Mouse (Mus musculus): ENCODE measurements at regions not wholly inside any gene's neighbourhood (a gene's known extent, or its start where the extent isn't known, plus 50 kb on each side); places are given as distances from the start of the nearest gene placed in this dataset.
A peak's percentile ranks its signal among the peaks of the same experiment; 100 is the strongest.

DNA sequence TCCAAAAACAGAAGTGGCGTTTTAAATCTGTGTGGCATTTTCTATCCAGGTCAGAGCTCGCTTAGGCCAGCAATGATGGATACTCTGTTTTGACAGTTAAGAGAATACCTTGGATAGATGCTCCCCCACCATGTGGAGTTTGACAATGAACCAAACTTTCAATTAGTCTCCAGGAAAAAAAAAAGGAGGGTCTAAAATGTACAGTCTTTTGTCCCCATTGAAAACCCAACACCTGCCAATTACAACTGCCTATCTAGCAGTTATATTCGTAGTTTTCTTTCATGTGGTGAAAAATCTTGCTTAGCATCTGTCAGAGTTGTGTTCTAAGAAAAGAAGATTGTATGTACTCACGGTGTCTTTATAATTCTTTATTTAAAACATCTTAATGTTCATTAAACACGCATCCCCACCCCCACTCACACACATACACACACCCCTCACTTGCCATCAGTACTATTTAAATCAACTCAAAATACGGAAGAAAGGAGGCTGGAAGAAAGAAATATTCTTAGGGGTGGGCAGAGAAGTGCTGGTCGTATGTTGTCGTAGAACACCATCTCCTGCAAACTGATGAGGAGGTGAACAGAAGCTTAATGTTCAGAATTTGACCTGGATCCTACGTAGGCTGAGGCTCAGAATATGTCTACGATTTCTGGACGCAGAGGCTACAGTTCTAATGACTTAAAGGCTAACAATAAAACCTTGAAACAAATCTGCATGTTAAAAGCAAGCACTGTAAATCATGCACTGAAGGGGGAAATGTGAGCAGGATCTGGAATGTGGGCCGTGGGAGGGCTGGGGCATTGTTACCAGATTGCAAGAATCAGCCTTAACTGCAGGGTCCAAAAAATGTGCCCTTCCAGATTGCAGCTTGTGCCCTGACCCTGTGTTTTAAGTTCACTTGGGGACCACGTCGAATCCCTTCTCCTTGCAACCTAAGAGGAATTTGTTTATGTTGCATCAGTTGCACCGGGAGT is 147.2 kb upstream of the Hhip start:
- H3K4me3 ChIP-seq (ENCODE audit: insufficient read depth, low read length), result no peak overlapping the region
- H3K4me1 ChIP-seq (ENCODE audit: control insufficient read depth, insufficient read depth, low read length), result no peaks in the 10 kb centered on the region
- H3K27ac ChIP-seq (ENCODE audit: insufficient read depth, low read length), result no peak overlapping the region
- TF ChIP-seq CTCF (IDR thresholded peaks at IDR 0.05; ENCODE audit: extremely low read depth, insufficient read depth, low read length) (no peak), POLR2A (IDR thresholded peaks at IDR 0.05; ENCODE audit: extremely low read depth, insufficient read depth, low read length) (no peak)

DNA sequence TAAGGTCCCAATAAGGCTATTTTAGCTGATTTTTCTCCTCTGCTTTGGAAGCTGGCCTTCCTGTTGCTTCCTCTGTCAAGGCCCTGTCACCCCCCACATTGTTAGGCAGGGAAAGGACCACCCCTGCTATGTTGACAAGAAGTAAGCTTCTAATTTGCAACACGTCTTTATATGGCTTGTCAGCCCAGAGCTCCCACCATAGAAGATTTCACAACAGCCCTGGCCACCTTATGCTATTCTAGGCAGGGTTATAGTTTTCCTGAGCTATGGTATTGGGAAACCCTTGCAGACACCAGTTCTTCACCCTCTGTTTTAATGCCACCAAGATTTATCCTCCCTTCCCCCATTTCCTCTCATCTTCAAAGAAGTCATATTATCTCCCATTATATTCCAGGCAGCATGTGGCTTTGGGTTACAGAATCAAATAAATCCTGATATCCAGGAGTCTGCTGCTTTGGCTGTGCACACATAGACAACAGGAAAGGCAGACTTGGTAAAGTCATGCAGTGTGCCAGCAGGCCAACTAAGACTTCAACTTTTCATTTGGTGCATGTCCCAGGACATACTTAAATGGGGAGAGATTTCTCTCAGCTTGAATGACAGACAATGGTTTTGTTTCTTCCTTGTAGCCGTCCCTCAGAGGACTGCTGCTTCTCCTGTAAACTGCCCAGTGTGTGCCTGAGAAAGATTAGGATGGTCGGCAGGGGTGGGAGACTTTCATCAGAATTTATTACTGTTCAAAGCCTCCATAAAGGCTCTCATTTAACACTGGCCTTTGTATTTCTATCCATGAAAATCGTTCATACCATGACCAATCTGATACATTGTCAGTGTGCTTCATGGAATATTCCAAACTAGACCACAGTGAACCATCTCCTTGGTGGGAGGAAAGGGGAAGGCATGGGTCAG is 146.2 kb upstream of the Hhip start:
- Histone ChIP-seq H3K27ac (ENCODE audit: insufficient read depth, low read length) (no peak overlapping the region), H3K4me1 (ENCODE audit: control insufficient read depth, insufficient read depth, low read length) (no peaks in the 10 kb centered on the region), H3K4me3 (ENCODE audit: insufficient read depth, low read length) (no peak overlapping the region)
- TF ChIP-seq CTCF (IDR thresholded peaks at IDR 0.05; ENCODE audit: extremely low read depth, insufficient read depth, low read length) (no peak), POLR2A (IDR thresholded peaks at IDR 0.05; ENCODE audit: extremely low read depth, insufficient read depth, low read length) (no peak)

DNA sequence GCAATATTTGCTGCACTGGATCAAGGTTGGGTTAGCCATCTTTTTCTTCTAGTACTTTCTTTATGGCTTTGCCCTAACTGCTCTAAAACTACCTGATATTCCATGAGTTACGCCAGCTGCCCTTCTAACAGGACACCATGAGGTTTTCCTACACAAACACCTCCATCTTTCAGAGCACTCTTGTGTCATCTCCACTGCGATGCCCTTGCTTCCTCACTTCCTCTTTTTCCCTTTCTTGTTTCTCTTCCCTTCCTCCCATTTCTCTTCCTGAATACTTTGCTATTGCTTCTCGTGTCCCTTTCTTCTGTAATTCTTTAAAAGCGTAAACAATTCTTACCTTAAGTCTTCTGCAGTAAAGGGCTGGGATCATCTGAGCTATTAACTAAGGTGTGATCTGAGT is 139.9 kb upstream of the Hhip start:
- TF ChIP-seq CTCF (IDR thresholded peaks at IDR 0.05; ENCODE audit: extremely low read depth, insufficient read depth, low read length), result no peak
- no peak for TF ChIP-seq POLR2A (IDR thresholded peaks at IDR 0.05; ENCODE audit: extremely low read depth, insufficient read depth, low read length)
- Histone ChIP-seq H3K4me1 (ENCODE audit: control insufficient read depth, insufficient read depth, low read length) (no peaks in the 10 kb centered on the region), H3K4me3 (ENCODE audit: insufficient read depth, low read length) (no peak overlapping the region), H3K27ac (ENCODE audit: insufficient read depth, low read length) (no peak overlapping the region)

DNA sequence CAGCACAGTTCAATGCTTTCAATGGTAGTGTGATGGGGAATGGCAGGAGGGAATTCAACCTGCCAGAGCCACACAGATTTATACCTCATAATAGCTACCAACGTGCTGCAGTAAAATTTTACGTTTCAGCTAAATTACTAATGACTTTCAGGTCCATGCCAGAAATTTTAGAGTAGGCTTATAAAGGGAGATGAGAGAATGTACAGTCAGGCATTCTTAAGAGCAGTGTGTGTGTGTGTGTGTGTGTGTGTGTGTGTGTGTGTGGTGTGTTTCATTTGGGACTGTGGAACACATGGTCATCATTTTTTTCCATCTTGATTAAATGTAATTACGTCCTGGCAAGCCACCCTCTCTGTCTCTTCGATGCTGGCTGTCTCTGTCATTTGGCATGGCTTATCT is 132.7 kb upstream of the Hhip start:
- no peak overlapping the region for H3K27ac ChIP-seq (ENCODE audit: insufficient read depth, low read length)
- H3K4me1 ChIP-seq (ENCODE audit: control insufficient read depth, insufficient read depth, low read length), result no peaks in the 10 kb centered on the region; the same call in 1 of the 2 replicates
- TF ChIP-seq CTCF (IDR thresholded peaks at IDR 0.05; ENCODE audit: extremely low read depth, insufficient read depth, low read length) (no peak), POLR2A (IDR thresholded peaks at IDR 0.05; ENCODE audit: extremely low read depth, insufficient read depth, low read length) (no peak)
- no peak overlapping the region for H3K4me3 ChIP-seq (ENCODE audit: insufficient read depth, low read length)

DNA sequence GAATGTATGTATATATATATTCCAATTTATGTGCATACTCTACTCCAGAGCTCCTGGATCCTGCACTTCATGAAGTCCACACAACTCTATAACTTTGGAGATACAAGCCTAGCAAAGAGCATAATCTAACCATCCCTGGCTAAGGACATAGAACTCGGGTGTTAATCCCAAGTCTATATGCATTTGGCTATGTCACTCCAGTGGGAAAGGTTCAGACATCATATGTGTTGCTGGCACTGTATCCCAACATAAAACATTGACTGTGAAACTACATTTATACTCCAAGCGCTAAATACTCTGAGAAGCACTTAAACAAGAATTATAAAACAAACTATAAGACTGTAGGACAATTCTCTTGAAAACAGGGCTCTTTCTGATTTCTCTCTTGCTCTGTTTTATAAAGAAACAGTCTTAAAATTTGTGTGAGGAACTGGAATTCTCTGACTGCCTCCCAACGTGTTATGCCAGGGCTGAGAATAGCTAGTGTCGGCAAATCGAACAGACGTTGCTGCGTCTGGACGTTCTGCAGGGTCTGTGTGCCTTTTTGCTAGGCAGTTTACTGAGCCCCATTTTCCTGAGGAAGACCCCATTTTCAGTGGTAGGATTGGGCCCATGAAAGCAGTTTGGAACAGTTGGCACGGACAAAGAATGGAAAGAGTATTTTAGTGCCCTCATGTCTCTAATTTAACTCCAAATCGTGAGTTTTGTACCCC is 132.1 kb upstream of the Hhip start:
- Histone ChIP-seq H3K27ac (ENCODE audit: insufficient read depth, low read length) (no peak overlapping the region), H3K4me1 (ENCODE audit: control insufficient read depth, insufficient read depth, low read length) (no peaks in the 10 kb centered on the region; the same call in 1 of the 2 replicates), H3K4me3 (ENCODE audit: insufficient read depth, low read length) (no peak overlapping the region)
- TF ChIP-seq CTCF (IDR thresholded peaks at IDR 0.05; ENCODE audit: extremely low read depth, insufficient read depth, low read length), result no peak
- TF ChIP-seq POLR2A (IDR thresholded peaks at IDR 0.05; ENCODE audit: extremely low read depth, insufficient read depth, low read length), result no peak

DNA sequence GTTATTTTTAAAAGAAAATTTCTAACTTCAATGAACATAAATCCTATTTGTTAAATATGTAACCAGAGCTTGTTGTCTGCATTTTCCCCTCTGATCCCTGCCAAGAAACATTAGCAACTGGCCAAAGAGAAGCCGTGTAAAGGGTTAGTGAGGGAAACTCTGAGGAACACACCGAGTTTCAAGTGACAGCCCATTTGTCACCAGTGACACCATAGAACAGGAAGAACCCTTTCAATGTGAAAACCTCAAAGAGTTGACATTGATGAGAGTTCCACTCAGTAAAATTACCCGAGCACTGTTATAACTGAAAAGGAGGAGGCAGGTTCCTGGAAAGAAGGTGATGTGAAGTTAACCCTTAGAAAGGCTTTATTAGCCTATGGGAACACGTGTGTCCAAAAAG is 127.5 kb upstream of the Hhip start:
- H3K4me3 ChIP-seq (ENCODE audit: insufficient read depth, low read length), result no peak overlapping the region
- TF ChIP-seq POLR2A (IDR thresholded peaks at IDR 0.05; ENCODE audit: extremely low read depth, insufficient read depth, low read length), result no peak
- no peak for TF ChIP-seq CTCF (IDR thresholded peaks at IDR 0.05; ENCODE audit: extremely low read depth, insufficient read depth, low read length)
- no peak overlapping the region for H3K27ac ChIP-seq (ENCODE audit: insufficient read depth, low read length)
- no peaks in the 10 kb centered on the region; the same call in 1 of the 2 replicates for H3K4me1 ChIP-seq (ENCODE audit: control insufficient read depth, insufficient read depth, low read length)

DNA sequence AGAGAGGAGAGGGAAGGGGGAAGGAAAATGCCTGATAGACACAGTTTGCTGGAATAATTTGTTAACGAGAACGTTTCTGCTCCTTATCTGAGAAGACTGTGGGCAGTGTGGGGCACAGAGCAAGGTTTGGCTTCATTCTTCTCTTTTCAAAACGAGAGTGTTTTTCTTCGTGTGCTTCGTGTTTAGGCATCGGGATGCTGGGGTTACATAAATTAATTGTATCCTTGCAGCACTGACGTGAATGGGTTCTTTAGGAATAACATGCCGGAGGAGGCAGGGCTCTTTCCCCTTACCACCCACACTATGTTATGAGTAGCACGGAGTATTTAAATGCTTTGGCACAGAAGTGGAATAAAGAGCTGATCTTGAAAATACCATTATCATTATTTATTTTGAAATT is 110.9 kb upstream of the Hhip start:
- no peaks in the 10 kb centered on the region for H3K4me1 ChIP-seq (ENCODE audit: control insufficient read depth, insufficient read depth, low read length)
- H3K4me3 ChIP-seq (ENCODE audit: insufficient read depth, low read length), result peak overlapping the region; percentile 23; the same call in 1 of the 2 replicates
- H3K27ac ChIP-seq (ENCODE audit: insufficient read depth, low read length), result peak overlapping the region; percentile 37; the same call in 1 of the 2 replicates
- TF ChIP-seq POLR2A (IDR thresholded peaks at IDR 0.05; ENCODE audit: extremely low read depth, insufficient read depth, low read length) (no peak), CTCF (IDR thresholded peaks at IDR 0.05; ENCODE audit: extremely low read depth, insufficient read depth, low read length) (no peak)

DNA sequence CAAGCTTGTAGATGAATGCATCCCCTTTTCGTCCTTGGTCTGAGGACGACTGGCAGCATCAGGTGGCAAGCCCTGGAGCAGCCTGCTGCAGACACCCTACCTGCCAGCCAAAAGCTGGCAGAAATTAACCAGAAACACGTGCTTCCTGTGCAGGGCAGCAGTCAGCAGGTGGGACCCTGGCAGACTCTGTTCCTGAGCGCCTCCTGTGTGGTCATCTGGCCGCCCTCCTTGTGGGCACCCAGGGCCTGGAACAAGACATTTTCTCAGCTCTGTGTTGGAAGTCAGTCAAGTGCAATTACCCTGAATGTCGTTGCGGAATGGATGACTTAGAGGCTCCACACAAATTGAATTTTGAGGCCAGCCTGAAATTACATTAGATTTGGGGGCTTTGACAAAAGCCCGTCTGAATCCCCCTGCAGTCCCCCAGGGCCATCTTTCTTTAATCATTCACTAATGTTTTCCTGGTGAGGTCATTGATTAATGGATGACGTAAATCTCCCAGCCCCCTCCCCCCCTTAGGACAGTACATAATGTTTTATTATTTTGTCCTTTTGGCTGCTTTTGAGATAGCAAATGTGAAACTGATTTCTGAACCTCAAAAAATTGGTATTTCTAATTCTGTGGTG is 91.8 kb upstream of the Hhip start:
- TF ChIP-seq POLR2A (IDR thresholded peaks at IDR 0.05; ENCODE audit: extremely low read depth, insufficient read depth, low read length) (no peak), CTCF (IDR thresholded peaks at IDR 0.05; ENCODE audit: extremely low read depth, insufficient read depth, low read length) (no peak)
- Histone ChIP-seq H3K4me3 (ENCODE audit: insufficient read depth, low read length) (no peak overlapping the region), H3K4me1 (ENCODE audit: control insufficient read depth, insufficient read depth, low read length) (no peaks in the 10 kb centered on the region)

More for the DNA sequence above, 91.8 kb upstream of the Hhip start:
- H3K27ac ChIP-seq (ENCODE audit: insufficient read depth, low read length), result no peak overlapping the region

Data from cortical plate, adult 2 months (tissue).